Mouse (Mus musculus) cerebellum, adult 2 months (tissue): ENCODE results near the gene Pdia5. TPM values are rescaled to one million over a fixed set of nuclear protein-coding genes. Genes with fewer than 3 reads are reported as not detected.

Source experiments
- DNase-seq, 2 experiments: peaks; one replicate each; pipeline ENCODE4 v3.0.0; 2021
- H3K27ac ChIP-seq: fragments of 200-500 bp; 2 replicates; pipeline ENCODE4 v1.5.1; 2012; ENCODE audit warnings: low read length, control low read depth, inconsistent platforms; ENCODE audit not compliant: insufficient read depth
- H3K27me3 ChIP-seq: fragments of 200-500 bp; 2 replicates; pipeline ENCODE4 v1.6.1; 2012; ENCODE audit warnings: inconsistent platforms, mild to moderate bottlenecking, low read length, moderate library complexity; ENCODE audit not compliant: control insufficient read depth, insufficient read depth
- H3K4me1 ChIP-seq: fragments of 200-500 bp; 2 replicates; pipeline ENCODE4 v1.6.1; 2011; ENCODE audit warnings: low read length; ENCODE audit not compliant: control insufficient read depth, insufficient read depth
- H3K4me3 ChIP-seq: fragments of 200-500 bp; replicated peaks from 2 replicates; pipeline ENCODE3; 2011; ENCODE audit warnings: mild to moderate bottlenecking, low read depth, low read length, control low read depth; ENCODE audit not compliant: insufficient read depth
- CTCF ChIP-seq: fragments of 200-500 bp; IDR thresholded peaks from 2 replicates; pipeline ENCODE4 v1.5.1; 2011; ENCODE audit warnings: low read depth, mild to moderate bottlenecking, control low read depth, low read length, moderate library complexity, borderline replicate concordance; ENCODE audit not compliant: insufficient read depth
- POLR2A ChIP-seq: fragments of 200-500 bp; IDR thresholded peaks from 2 replicates; pipeline ENCODE4 v1.6.1; 2011; ENCODE audit warnings: low read length, control low read depth, borderline replicate concordance; ENCODE audit not compliant: insufficient read depth
- WGBS: fragments of 180-500 bp; shearing (Covaris S2); methylation state at CpG from one replicate; pipeline ENCODE4 v1.1.7; 2018; 5-methylcytosine and 5-hydroxymethylcytosine counted together
- polyA plus RNA-seq: library from polyadenylated mRNA; depleted of rRNA; stranded (reverse); fragments of >200 nt; gene quantifications from 2 replicates; pipeline ENCODE4 v1.2.3, GENCODE M21; 2012

Pdia5 gene
- polyA plus RNA-seq, 1 experiment, result 3.4 TPM

GRCm38 (mm10) chr16:35465808-35466351 lies 24.8 kb downstream of the Pdia5 start:
- WGBS, result 12% methylated on average over 4 of the region's 4 CpGs
- Histone ChIP-seq H3K4me3 (no peak overlapping the region), H3K27me3 (no peaks in the 10 kb centered on the region), H3K4me1 (peaks cover 19% of the 10 kb centered on the region), H3K27ac (no peak overlapping the region)
- DNase-seq, result peak; percentile 42 to 67
- no peak for TF ChIP-seq CTCF
- no peak for TF ChIP-seq POLR2A

- Histone ChIP-seq H3K27ac (no peak overlapping the region), H3K4me3 (no peak overlapping the region), H3K4me1 (peaks cover 12% of the 10 kb centered on the region), H3K27me3 (no peaks in the 10 kb centered on the region)
- WGBS, result 76% methylated on average over 12 of the region's 12 CpGs
- no peak for DNase-seq
- TF ChIP-seq POLR2A (no peak), CTCF (no peak)
These were observed 25.9 kb downstream of the Pdia5 start for GRCm38 (mm10) chr16:35464686-35465308.

GRCm38 (mm10) chr16:35463708-35464107 lies 27.0 kb downstream of the Pdia5 start:
- no peak for TF ChIP-seq CTCF
- TF ChIP-seq POLR2A, result no peak
- no peak overlapping the region for H3K27ac ChIP-seq
- H3K4me1 ChIP-seq, result peaks cover 12% of the 10 kb centered on the region
- DNase-seq, result no peak
- no peaks in the 10 kb centered on the region for H3K27me3 ChIP-seq
- H3K4me3 ChIP-seq, result no peak overlapping the region
- 81% methylated on average over 10 of the region's 10 CpGs for WGBS

- H3K27me3 ChIP-seq, result no peaks in the 10 kb centered on the region
- no peak for DNase-seq
- WGBS, result 70% methylated on average over 7 of the region's 7 CpGs
- H3K27ac ChIP-seq, result no peak overlapping the region
- peaks cover 18% of the 10 kb centered on the region for H3K4me1 ChIP-seq
- TF ChIP-seq POLR2A (no peak), CTCF (no peak)
- no peak overlapping the region for H3K4me3 ChIP-seq
These were observed 27.7 kb downstream of the Pdia5 start for GRCm38 (mm10) chr16:35462955-35463354.

GRCm38 (mm10) chr16:35459584-35459983 lies 31.1 kb downstream of the Pdia5 start:
- Histone ChIP-seq H3K4me3 (no peak overlapping the region), H3K27ac (no peak overlapping the region), H3K4me1 (peaks cover 21% of the 10 kb centered on the region), H3K27me3 (no peaks in the 10 kb centered on the region)
- DNase-seq, result no peak
- TF ChIP-seq POLR2A, result no peak
- TF ChIP-seq CTCF, result no peak
- 91% methylated on average over 7 of the region's 7 CpGs for WGBS

- TF ChIP-seq POLR2A (no peak), CTCF (no peak)
- 89% methylated on average over 11 of the region's 11 CpGs for WGBS
- no peak overlapping the region for H3K27ac ChIP-seq
- peaks cover 21% of the 10 kb centered on the region for H3K4me1 ChIP-seq
- H3K4me3 ChIP-seq, result no peak overlapping the region
- no peak for DNase-seq
- H3K27me3 ChIP-seq, result no peaks in the 10 kb centered on the region
These were observed 32.4 kb downstream of the Pdia5 start for GRCm38 (mm10) chr16:35458297-35458696.

GRCm38 (mm10) chr16:35457488-35457887 lies 33.2 kb downstream of the Pdia5 start:
- Histone ChIP-seq H3K4me1 (peaks cover 21% of the 10 kb centered on the region), H3K27me3 (no peaks in the 10 kb centered on the region), H3K27ac (no peak overlapping the region), H3K4me3 (no peak overlapping the region)
- DNase-seq, result peak; percentile 30 to 44
- TF ChIP-seq POLR2A (no peak), CTCF (no peak)
- WGBS, result 22% methylated on average over 8 of the region's 8 CpGs

- Histone ChIP-seq H3K27ac (no peak overlapping the region), H3K27me3 (no peaks in the 10 kb centered on the region), H3K4me1 (peaks cover 21% of the 10 kb centered on the region), H3K4me3 (no peak overlapping the region)
- DNase-seq, result peak; percentile 78 to 85
- TF ChIP-seq POLR2A, result no peak
- no peak for TF ChIP-seq CTCF
- 13% methylated on average over 7 of the region's 7 CpGs for WGBS
These were observed 33.7 kb downstream of the Pdia5 start for GRCm38 (mm10) chr16:35457011-35457419.
